Mouse (Mus musculus) cerebellum, adult 2 months (tissue): ENCODE measurements around the gene Pfkfb2.

ENCODE experiments used
- CTCF ChIP-seq: fragments of 200-500 bp; IDR thresholded peaks from 2 replicates; pipeline ENCODE4 v1.5.1; 2011; ENCODE audit warnings: low read depth, mild to moderate bottlenecking, control low read depth, low read length, moderate library complexity, borderline replicate concordance; ENCODE audit not compliant: insufficient read depth
- POLR2A ChIP-seq: fragments of 200-500 bp; IDR thresholded peaks from 2 replicates; pipeline ENCODE4 v1.6.1; 2011; ENCODE audit warnings: low read length, control low read depth, borderline replicate concordance; ENCODE audit not compliant: insufficient read depth

- no peak for TF ChIP-seq CTCF
- no peak for TF ChIP-seq POLR2A
Measured at GRCm38 (mm10) chr1:130767066-130767465, 38.0 kb upstream of the Pfkfb2 start.
